Mouse (Mus musculus) C2C12 (cell line): ENCODE measurements around the gene AU021092. TPM values are rescaled to one million over a fixed set of nuclear protein-coding genes. Genes with fewer than 3 reads are reported as not detected.

Source experiments
- H3K27me3 ChIP-seq: one replicate; pipeline ENCODE4 v1.6.1; 2011; ENCODE audit not compliant: control insufficient read depth, insufficient read depth, insufficient read length
- H3K36me3 ChIP-seq: one replicate; pipeline ENCODE4 v1.6.1; 2011; ENCODE audit not compliant: control insufficient read depth, insufficient read depth
- H3K4me3 ChIP-seq: one replicate; pipeline ENCODE4 v1.5.1; 2011; ENCODE audit warnings: mild to moderate bottlenecking, control low read depth; ENCODE audit not compliant: poor library complexity, insufficient read depth, severe bottlenecking
- H3K79me2 ChIP-seq: one replicate; pipeline ENCODE4 v1.6.1; 2011; ENCODE audit not compliant: control insufficient read depth, insufficient read depth
- H3K79me3 ChIP-seq: one replicate; pipeline ENCODE4 v1.6.1; 2011; ENCODE audit warnings: low read depth, control low read depth
- H3ac ChIP-seq: one replicate; pipeline ENCODE3; 2011; ENCODE audit warnings: low read depth; ENCODE audit not compliant: control insufficient read depth, insufficient read length
- CEBPB ChIP-seq: IDR thresholded peaks from one replicate; pipeline ENCODE4 v1.6.1; 2011; ENCODE audit warnings: low read depth, mild to moderate bottlenecking, control low read depth, moderate library complexity
- CTCF ChIP-seq: IDR thresholded peaks from one replicate; pipeline ENCODE4 v1.5.1; 2011; ENCODE audit not compliant: control insufficient read depth, insufficient read depth, insufficient read length
- FOSL1 ChIP-seq: IDR thresholded peaks from one replicate; pipeline ENCODE4 v1.8.0; 2011; ENCODE audit warnings: mild to moderate bottlenecking, low read length; ENCODE audit not compliant: poor library complexity, insufficient read depth, severe bottlenecking
- MAX ChIP-seq: IDR thresholded peaks from one replicate; pipeline ENCODE4 v1.6.1; 2011; ENCODE audit warnings: mild to moderate bottlenecking, control low read depth
- MYOD1 ChIP-seq: IDR thresholded peaks from one replicate; pipeline ENCODE4 v1.6.1; 2011; ENCODE audit warnings: low read depth; ENCODE audit not compliant: control insufficient read depth, insufficient read length
- MYOG ChIP-seq: IDR thresholded peaks from one replicate; pipeline ENCODE4 v1.6.1; 2011; ENCODE audit not compliant: control insufficient read depth, insufficient read length; ENCODE audit errors: extremely low read depth
- USF1 ChIP-seq: IDR thresholded peaks from one replicate; pipeline ENCODE4 v1.6.1; 2011; ENCODE audit warnings: low read depth, mild to moderate bottlenecking, control low read depth, moderate library complexity
- polyA plus RNA-seq: library from polyadenylated mRNA; unstranded; fragments of >200 nt; fragmentation: generic; extraction: Trizol; gene quantifications from one replicate; pipeline ENCODE4 v1.2.1, GENCODE M21; 2012; ENCODE audit warnings: missing spikeins

AU021092 gene
- polyA plus RNA-seq, 1 experiment, result 4.4 TPM

DNA sequence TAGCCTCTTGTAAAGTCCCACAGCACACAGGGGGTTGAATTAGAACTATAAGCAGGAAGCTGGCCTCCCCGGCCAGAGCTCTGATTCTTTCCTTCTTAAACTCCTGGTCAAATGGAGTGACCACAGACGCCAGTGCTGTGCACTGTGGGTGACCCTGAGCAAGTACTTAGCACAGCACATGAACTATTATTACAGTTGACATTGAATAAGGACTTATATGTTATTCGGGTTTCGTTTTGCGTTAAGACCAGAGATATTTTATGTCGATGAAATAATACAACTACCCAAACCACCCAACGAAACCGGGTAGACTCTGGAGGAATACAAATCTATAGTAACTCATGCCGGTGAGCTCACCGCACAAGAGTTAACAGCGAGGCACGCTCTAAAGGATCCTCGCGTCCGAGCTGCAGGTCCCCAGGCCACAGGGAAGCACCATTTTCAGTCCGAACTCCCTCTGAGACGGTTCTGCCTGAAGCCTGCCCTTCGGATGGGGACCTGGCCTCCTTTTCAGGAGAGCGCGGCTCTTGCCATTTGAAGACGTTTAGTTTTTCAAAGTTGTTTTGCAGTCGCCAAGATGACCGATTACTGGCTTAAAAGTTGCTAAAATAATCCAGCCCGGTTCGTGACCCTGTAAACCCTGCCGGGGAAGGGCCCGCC lies 33.1 kb upstream of the AU021092 start:
- no peaks in the 10 kb centered on the region for H3K27me3 ChIP-seq
- H3K79me2 ChIP-seq, result peaks cover 8% of the 10 kb centered on the region
- H3ac ChIP-seq, result peak overlapping the region; percentile 79
- no peaks in the 10 kb centered on the region for H3K79me3 ChIP-seq
- H3K4me3 ChIP-seq, result peak overlapping the region; percentile 44
- peaks cover 9% of the 10 kb centered on the region for H3K36me3 ChIP-seq
- TF ChIP-seq MAX (no peak), MYOG (no peak), FOSL1 (no peak), MYOD1 (no peak), CEBPB (no peak), USF1 (no peak), CTCF (no peak)

DNA sequence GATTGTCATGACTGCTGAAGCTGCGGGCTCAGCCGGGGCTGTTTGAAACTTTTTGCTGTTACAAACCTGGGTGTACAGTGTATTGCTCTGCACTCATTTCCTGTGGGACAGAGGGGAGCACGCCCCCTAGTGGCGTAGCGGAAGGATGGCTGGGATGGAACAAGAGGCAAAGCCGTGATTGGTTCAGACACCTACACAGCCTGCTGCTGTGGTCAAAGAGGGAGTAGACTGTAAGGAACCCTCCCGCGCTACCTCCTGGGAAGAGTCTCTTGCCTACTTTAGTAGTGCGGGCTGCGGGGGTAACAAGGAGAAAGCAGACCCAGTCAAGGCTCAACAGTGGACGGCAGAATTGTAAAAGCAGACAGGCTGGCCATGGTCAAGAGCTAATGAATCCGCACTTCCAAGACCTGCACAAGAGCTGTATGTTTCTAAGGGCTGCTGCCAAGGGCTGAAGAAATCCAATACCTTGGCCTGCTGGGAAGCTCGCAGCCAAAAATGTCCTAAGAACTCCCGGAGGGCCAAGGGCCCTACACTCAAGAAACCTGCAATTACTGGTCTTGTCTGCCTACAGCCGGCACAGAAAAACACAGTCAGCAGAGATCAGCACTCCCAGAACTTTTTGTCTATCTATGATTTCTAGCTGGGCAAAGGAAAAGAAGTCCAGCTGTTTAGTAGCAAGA lies 32.4 kb upstream of the AU021092 start:
- H3K36me3 ChIP-seq, result peaks cover 11% of the 10 kb centered on the region
- H3ac ChIP-seq, result peak overlapping the region; percentile 57
- peaks cover 8% of the 10 kb centered on the region for H3K79me2 ChIP-seq
- H3K27me3 ChIP-seq, result no peaks in the 10 kb centered on the region
- H3K79me3 ChIP-seq, result no peaks in the 10 kb centered on the region
- no peak for TF ChIP-seq FOSL1
- TF ChIP-seq CTCF, result peak; percentile 90
- H3K4me3 ChIP-seq, result peak overlapping the region; percentile 44

DNA sequence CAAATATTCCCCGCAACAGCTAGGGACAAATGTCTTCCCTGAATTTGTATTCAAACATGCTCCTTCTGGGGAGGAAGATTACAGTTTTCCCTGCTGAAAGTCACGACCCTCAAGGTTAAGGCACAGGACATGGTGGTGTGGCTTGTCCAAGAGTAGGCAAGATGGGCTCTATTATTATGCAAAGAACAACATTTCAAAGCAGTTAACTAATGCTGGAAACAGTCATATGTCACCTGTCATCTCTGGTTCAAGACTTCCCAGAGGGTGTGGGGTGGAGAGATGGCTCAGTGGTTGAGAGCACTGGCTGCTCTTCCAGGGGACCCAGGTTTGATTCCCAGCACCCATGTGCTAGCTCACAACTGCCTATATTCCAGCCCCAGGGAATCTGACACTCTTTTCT lies 30.2 kb upstream of the AU021092 start:
- Histone ChIP-seq H3K79me3 (no peaks in the 10 kb centered on the region), H3K36me3 (peaks cover 33% of the 10 kb centered on the region), H3K4me3 (no peak overlapping the region), H3K79me2 (peaks cover 8% of the 10 kb centered on the region), H3K27me3 (no peaks in the 10 kb centered on the region), H3ac (no peak overlapping the region)
- TF ChIP-seq USF1, result no peak
- TF ChIP-seq MAX, result no peak
- TF ChIP-seq FOSL1, result no peak
- no peak for TF ChIP-seq CTCF
- no peak for TF ChIP-seq MYOD1
- no peak for TF ChIP-seq MYOG
- TF ChIP-seq CEBPB, result no peak

DNA sequence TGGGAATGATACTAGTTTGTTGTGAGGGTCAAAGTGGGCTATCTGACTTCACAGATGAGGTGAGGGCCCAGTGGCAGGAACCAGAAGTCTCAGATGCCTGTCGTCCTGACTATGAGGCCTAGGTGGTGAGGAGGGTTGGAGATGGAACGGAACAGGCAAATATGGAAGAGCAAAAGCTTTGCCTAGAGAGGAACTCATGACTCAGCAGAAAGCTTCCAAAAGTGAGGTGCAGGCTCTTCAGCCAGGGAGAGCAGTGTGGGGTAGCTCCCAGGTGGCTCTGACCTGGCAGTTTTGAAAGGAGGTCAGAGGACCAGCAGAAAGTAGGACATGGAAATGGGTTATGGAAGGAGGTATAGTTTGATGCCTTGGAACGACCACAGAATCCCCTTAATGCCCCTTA lies 28.8 kb upstream of the AU021092 start:
- Histone ChIP-seq H3K36me3 (peaks cover 37% of the 10 kb centered on the region), H3K79me2 (peaks cover 8% of the 10 kb centered on the region), H3K79me3 (no peaks in the 10 kb centered on the region), H3ac (no peak overlapping the region), H3K27me3 (no peaks in the 10 kb centered on the region), H3K4me3 (no peak overlapping the region)
- TF ChIP-seq FOSL1, result no peak
- TF ChIP-seq MAX, result no peak
- TF ChIP-seq CEBPB, result no peak
- no peak for TF ChIP-seq MYOD1
- no peak for TF ChIP-seq CTCF

DNA sequence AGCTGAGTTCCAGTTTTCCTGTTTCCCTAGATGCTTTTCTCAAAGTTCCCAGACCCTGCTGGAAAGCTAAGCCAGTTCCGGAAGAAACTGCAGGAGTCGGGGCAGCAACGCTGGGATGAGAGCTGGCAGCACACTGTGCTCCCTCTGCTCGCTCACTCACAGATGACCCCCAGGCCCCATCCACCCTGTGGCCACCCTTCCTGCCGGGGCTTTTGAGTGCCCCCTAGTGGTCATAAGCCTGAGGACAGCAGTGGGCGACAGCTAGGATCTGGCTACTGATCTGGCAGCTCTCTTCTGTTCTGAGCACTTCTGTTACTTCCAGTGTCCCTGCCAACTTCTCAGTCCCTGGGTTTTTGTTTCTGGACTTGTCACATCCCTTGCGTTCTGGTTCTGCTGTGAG lies 22.3 kb upstream of the AU021092 start:
- no peaks in the 10 kb centered on the region for H3K27me3 ChIP-seq
- H3ac ChIP-seq, result no peak overlapping the region
- no peak overlapping the region for H3K4me3 ChIP-seq
- no peaks in the 10 kb centered on the region for H3K79me2 ChIP-seq
- peak; percentile 79 for TF ChIP-seq CTCF
- no peak for TF ChIP-seq CEBPB
- peaks cover 70% of the 10 kb centered on the region for H3K36me3 ChIP-seq
- no peaks in the 10 kb centered on the region for H3K79me3 ChIP-seq

DNA sequence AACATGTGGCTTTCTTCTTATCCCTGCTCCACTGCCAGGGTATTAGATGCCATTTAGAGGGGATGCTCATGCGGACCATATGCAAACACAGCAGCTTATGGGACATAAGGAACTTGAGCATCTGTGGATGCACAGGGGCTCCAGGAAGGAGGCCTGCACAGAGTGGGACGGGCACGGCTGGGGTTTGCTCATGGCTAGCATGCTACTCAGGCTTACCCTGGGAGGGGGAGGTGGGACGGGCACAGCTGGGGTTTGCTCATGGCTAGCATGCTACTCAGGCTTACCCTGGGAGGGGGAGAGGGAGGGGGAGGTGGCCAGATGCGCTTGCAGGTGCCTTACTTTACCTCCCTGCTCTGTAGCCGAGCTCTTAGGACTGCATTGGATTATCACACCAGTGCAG lies 20.8 kb upstream of the AU021092 start:
- no peak overlapping the region for H3ac ChIP-seq
- no peak overlapping the region for H3K4me3 ChIP-seq
- H3K36me3 ChIP-seq, result peaks cover 60% of the 10 kb centered on the region
- no peaks in the 10 kb centered on the region for H3K79me2 ChIP-seq
- no peaks in the 10 kb centered on the region for H3K79me3 ChIP-seq
- H3K27me3 ChIP-seq, result no peaks in the 10 kb centered on the region
- TF ChIP-seq MYOD1, result no peak
- TF ChIP-seq MYOG, result no peak
- no peak for TF ChIP-seq CTCF
- TF ChIP-seq MAX, result no peak
- no peak for TF ChIP-seq CEBPB
- TF ChIP-seq USF1, result no peak
- TF ChIP-seq FOSL1, result no peak
